Mouse (Mus musculus) neural tube, embryonic 14.5 days (tissue): ENCODE results near the gene Dip2c. TPM values are rescaled to one million over a fixed set of nuclear protein-coding genes. Genes with fewer than 3 reads are reported as not detected.

Experiments
- ATAC-seq: fragments of 200-750 bp; cut with Nextera tagmentation; 2 replicates; pipeline ENCODE4 v1.8.0; 2017; ENCODE audit warnings: low read depth, mild to moderate bottlenecking, moderate TSS enrichment, moderate library complexity
- H3K27ac ChIP-seq: fragments of 300-500 bp; sonication (generic); 2 replicates; pipeline ENCODE4 v1.5.1; 2014; ENCODE audit warnings: low read depth, mild to moderate bottlenecking, control low read depth, low read length, moderate library complexity, mixed read lengths
- H3K27me3 ChIP-seq: fragments of 300-500 bp; sonication (generic); 2 replicates; pipeline ENCODE4 v1.6.1; 2014; ENCODE audit warnings: low read length; ENCODE audit not compliant: control insufficient read depth, insufficient read depth
- H3K36me3 ChIP-seq: fragments of 300-500 bp; sonication (generic); 2 replicates; pipeline ENCODE4 v1.6.1; 2014; ENCODE audit warnings: low read length, mixed read lengths; ENCODE audit not compliant: control insufficient read depth, insufficient read depth
- H3K4me1 ChIP-seq: fragments of 300-500 bp; sonication (generic); 2 replicates; pipeline ENCODE4 v1.6.1; 2014; ENCODE audit warnings: low read length; ENCODE audit not compliant: control insufficient read depth, insufficient read depth
- H3K4me2 ChIP-seq: fragments of 300-500 bp; sonication (generic); 2 replicates; pipeline ENCODE4 v1.6.1; 2014; ENCODE audit warnings: mild to moderate bottlenecking, low read depth, low read length, control low read depth
- H3K4me3 ChIP-seq: fragments of 300-500 bp; sonication (generic); 2 replicates; pipeline ENCODE4 v1.5.1; 2014; ENCODE audit warnings: low read depth, low read length, control low read depth, mixed read lengths
- H3K9ac ChIP-seq: fragments of 300-500 bp; sonication (generic); replicated peaks from 2 replicates; pipeline ENCODE4 v1.6.1; 2014; ENCODE audit warnings: low read depth, mild to moderate bottlenecking, control low read depth, low read length, mixed read lengths
- H3K9me3 ChIP-seq: fragments of 300-500 bp; sonication (generic); 2 replicates; pipeline ENCODE4 v1.6.1; 2016; ENCODE audit warnings: low read length; ENCODE audit not compliant: control insufficient read depth
- WGBS: fragments of 180-500 bp; shearing (Covaris S2); extraction: QIAGEN DNeasy Blood & Tissue Kit; methylation state at CpG from one replicate; pipeline ENCODE4 v1.1.7; 2014; 5-methylcytosine and 5-hydroxymethylcytosine counted together
- polyA plus RNA-seq: library from polyadenylated mRNA; unstranded; fragments of >200 nt; fragmentation: Nextera tagmentation; extraction: Ambion mirVana; gene quantifications from 2 replicates; pipeline ENCODE4 v1.2.1, GENCODE M21; 2014

The Dip2c gene
- polyA plus RNA-seq, 1 experiment from 2014 or later = 24.0 TPM

DNA sequence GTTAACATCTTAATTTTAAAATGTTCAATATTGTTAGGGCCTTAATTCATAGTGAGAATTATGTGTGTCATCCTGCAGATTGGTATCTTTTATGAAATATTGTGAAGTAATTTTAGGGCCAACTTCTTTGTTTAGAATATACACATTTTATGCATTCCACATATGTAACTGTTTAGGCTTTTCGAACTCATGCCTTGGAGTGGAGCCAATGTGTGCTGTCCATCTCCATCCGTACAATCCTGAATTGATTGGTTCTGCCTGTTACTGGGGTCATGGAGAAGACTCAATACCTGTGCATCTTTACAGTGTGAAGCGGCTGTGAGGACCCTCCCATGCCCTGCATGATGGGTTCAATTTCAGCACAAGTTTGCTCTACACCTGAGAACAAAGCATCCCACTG lies 416.5 kb downstream of the Dip2c start:
- 85% methylated on average over 3 of the region's 3 CpGs for WGBS
- peaks cover 64% of the 10 kb centered on the region for H3K36me3 ChIP-seq
- ATAC-seq = no peak

GRCm38 (mm10) chr13:9694651-9695050 lies 418.3 kb downstream of the Dip2c start:
- WGBS = 96% methylated on average over 6 of the region's 6 CpGs
- no peak overlapping the region for H3K27ac ChIP-seq
- H3K27me3 ChIP-seq = no peaks in the 10 kb centered on the region
- no peak for ATAC-seq
- H3K9ac ChIP-seq = no peak overlapping the region
- H3K36me3 ChIP-seq = peaks cover 48% of the 10 kb centered on the region
- no peaks in the 10 kb centered on the region for H3K4me1 ChIP-seq
- H3K4me2 ChIP-seq = no peak overlapping the region
- no peaks in the 10 kb centered on the region for H3K9me3 ChIP-seq
- H3K4me3 ChIP-seq = no peak overlapping the region

More for the DNA sequence above, 416.5 kb downstream of the Dip2c start:
- H3K4me1 ChIP-seq = no peaks in the 10 kb centered on the region
- H3K4me2 ChIP-seq = no peak overlapping the region
- H3K27me3 ChIP-seq = no peaks in the 10 kb centered on the region
- no peak overlapping the region for H3K27ac ChIP-seq
- no peak overlapping the region for H3K4me3 ChIP-seq
- no peak overlapping the region for H3K9ac ChIP-seq
- no peaks in the 10 kb centered on the region for H3K9me3 ChIP-seq

DNA sequence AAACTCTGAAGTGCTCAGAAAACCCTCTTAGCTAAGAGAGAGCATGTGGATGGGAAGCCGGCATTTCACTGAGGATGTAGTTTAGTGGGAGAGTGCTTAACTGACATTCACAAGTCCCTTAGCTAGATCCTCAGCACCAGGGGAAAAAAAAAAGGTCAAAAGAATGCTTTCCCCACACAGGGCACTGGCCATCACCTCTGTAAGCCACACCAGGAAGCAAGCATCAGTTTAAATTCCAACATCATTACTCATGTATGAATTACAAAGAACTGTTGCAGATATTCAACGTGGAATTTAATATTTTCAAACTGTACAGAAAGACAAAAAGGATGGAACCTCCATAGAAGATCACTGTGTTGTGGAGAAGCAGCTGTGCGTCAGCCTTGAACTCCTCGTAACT lies 419.1 kb downstream of the Dip2c start:
- no peak overlapping the region for H3K27ac ChIP-seq
- no peak overlapping the region for H3K4me2 ChIP-seq
- H3K9me3 ChIP-seq = no peaks in the 10 kb centered on the region
- ATAC-seq = no peak
- WGBS = 90% methylated on average over 4 of the region's 4 CpGs
- H3K4me3 ChIP-seq = no peak overlapping the region
- H3K27me3 ChIP-seq = no peaks in the 10 kb centered on the region
- no peak overlapping the region for H3K9ac ChIP-seq
- no peaks in the 10 kb centered on the region for H3K4me1 ChIP-seq
- peaks cover 42% of the 10 kb centered on the region for H3K36me3 ChIP-seq

DNA sequence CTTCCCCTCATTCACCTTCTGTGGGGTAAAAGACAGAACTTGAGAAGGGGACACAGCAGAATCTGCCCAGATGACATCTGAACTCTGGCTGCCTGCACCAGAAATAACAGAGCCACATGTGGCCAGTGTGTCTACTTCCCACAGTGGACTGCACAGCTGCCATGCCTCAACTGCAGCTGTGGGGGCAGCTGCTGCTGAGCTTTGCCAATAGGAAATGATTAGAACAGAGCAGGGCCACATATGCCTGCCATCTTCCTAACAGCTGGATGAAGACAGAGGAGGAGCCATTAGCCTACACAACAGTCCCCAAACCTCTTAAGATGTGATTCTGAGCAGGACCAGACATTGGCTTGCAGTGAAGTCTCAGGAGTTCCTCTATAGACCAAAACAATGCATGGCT lies 419.5 kb downstream of the Dip2c start:
- H3K27ac ChIP-seq = no peak overlapping the region
- ATAC-seq = no peak
- H3K4me1 ChIP-seq = no peaks in the 10 kb centered on the region
- no peak overlapping the region for H3K9ac ChIP-seq
- no peak overlapping the region for H3K4me2 ChIP-seq
- peaks cover 39% of the 10 kb centered on the region for H3K36me3 ChIP-seq
- H3K4me3 ChIP-seq = no peak overlapping the region
- H3K27me3 ChIP-seq = no peaks in the 10 kb centered on the region
- no peaks in the 10 kb centered on the region for H3K9me3 ChIP-seq

- H3K27ac ChIP-seq = no peak overlapping the region
These were observed 421.0 kb downstream of the Dip2c start for GRCm38 (mm10) chr13:9697340-9697739.

DNA sequence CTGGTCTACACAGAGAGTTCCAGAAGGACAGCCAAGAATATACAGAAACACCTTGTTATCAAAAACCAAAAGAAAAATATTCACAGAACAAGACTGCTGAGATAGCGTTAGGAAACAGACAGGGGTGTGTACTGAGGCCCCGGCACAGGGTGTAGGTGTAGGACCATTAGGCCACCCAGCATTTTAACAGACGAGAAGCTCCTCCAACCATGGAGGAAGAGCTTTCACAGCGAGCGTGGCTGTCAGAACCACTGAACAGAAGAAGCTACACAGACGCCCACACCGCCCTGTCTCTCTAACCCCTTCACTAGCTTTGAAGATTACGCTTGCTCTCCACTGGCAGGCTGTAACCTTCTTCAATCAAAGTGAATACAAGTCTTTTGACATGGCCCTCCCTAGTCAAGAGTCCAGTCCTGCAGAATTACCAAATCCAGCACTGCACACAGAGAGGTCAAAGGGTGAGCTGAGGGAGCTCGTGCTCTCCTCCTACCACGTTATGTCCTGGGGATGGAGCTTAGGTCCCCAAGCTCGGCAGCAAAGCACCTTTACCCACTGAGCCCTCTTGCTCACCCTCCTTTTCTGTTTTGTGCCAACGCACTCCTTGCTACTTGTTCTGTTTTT lies 426.4 kb downstream of the Dip2c start:
- no peak for ATAC-seq
- 87% methylated on average over 12 of the region's 12 CpGs for WGBS
- H3K36me3 ChIP-seq = no peaks in the 10 kb centered on the region
- no peaks in the 10 kb centered on the region for H3K9me3 ChIP-seq
- no peak overlapping the region for H3K4me3 ChIP-seq
- H3K4me1 ChIP-seq = no peaks in the 10 kb centered on the region
- no peak overlapping the region for H3K27ac ChIP-seq
- H3K4me2 ChIP-seq = no peak overlapping the region
- no peak overlapping the region for H3K9ac ChIP-seq
- no peaks in the 10 kb centered on the region for H3K27me3 ChIP-seq

More at GRCm38 (mm10) chr13:9697340-9697739, 421.0 kb downstream of the Dip2c start:
- Histone ChIP-seq H3K9me3 (no peaks in the 10 kb centered on the region), H3K9ac (no peak overlapping the region), H3K27me3 (no peaks in the 10 kb centered on the region), H3K4me2 (no peak overlapping the region), H3K4me1 (no peaks in the 10 kb centered on the region), H3K36me3 (peaks cover 28% of the 10 kb centered on the region), H3K4me3 (no peak overlapping the region)
- WGBS = 100% methylated on average over 4 of the region's 4 CpGs
- ATAC-seq = no peak

DNA sequence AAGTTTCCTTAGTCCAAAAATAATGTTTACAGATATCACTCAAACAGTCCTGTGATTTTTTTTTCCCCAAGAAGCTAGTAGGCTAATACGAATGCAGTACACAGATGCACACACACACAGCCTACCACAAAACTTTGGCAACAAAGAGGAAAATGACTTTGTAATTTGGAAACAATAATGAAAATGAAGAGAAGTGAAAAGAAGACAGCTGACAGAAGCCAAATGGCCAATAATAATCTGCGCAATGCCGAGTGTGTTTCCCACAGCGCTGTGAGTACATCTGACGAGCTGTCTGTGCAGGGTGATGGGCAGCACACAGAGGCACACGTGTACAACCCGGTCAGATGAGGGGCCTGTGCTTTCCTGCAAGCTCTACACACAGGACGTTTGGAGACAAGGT lies 430.4 kb downstream of the Dip2c start:
- Histone ChIP-seq H3K9me3 (no peaks in the 10 kb centered on the region), H3K9ac (no peak overlapping the region), H3K4me3 (no peak overlapping the region), H3K4me1 (no peaks in the 10 kb centered on the region), H3K4me2 (no peak overlapping the region), H3K27me3 (no peaks in the 10 kb centered on the region), H3K27ac (no peak overlapping the region), H3K36me3 (no peaks in the 10 kb centered on the region)
- ATAC-seq = no peak
- 92% methylated on average over 8 of the region's 8 CpGs for WGBS

- WGBS = 93% methylated on average over 7 of the region's 7 CpGs
- H3K36me3 ChIP-seq = no peaks in the 10 kb centered on the region
- no peak overlapping the region for H3K4me2 ChIP-seq
- no peak overlapping the region for H3K9ac ChIP-seq
- no peaks in the 10 kb centered on the region for H3K4me1 ChIP-seq
- H3K9me3 ChIP-seq = no peaks in the 10 kb centered on the region
- no peak overlapping the region for H3K27ac ChIP-seq
- H3K4me3 ChIP-seq = no peak overlapping the region
- ATAC-seq = no peak
- H3K27me3 ChIP-seq = no peaks in the 10 kb centered on the region
These were observed 432.3 kb downstream of the Dip2c start for GRCm38 (mm10) chr13:9708433-9709240.

GRCm38 (mm10) chr13:9712409-9712808 lies 436.1 kb downstream of the Dip2c start:
- ATAC-seq = no peak
- Histone ChIP-seq H3K4me1 (no peaks in the 10 kb centered on the region), H3K27me3 (no peaks in the 10 kb centered on the region), H3K27ac (no peak overlapping the region), H3K9me3 (no peaks in the 10 kb centered on the region), H3K4me3 (no peak overlapping the region), H3K9ac (no peak overlapping the region), H3K4me2 (no peak overlapping the region), H3K36me3 (no peaks in the 10 kb centered on the region)
- WGBS = 100% methylated on average over 1 of the region's 1 CpGs
